Mouse (Mus musculus): ENCODE measurements around the gene Hoxa1.

Hoxa1 gene

GRCm38 (mm10) chr6:52189909-52190308 lies 31.8 kb upstream of the Hoxa1 start:
- DNase-seq (ENCODE audit: low spot score) = no peak

DNA sequence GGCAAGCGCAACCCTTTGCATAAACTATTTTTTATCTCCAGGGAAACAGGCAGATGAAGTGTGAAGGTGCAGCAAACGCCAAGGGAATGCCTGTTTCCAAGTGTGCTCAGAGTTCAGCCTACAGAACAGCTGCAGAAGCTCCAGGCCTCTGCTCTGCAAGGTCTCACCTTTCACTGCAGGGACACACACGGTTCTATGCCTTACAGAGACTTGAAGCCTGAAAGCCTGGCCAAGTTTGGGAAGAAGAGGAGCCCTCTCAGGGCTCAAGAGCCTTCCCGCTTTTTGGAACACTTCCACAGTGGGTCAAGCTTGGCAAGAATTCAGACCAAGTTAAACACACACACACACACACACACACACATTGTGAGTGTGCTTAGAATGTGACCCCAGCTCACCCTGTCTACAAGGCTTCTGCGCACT lies 31.1 kb upstream of the Hoxa1 start:
- DNase-seq (ENCODE audit: low spot score) = no peak

DNA sequence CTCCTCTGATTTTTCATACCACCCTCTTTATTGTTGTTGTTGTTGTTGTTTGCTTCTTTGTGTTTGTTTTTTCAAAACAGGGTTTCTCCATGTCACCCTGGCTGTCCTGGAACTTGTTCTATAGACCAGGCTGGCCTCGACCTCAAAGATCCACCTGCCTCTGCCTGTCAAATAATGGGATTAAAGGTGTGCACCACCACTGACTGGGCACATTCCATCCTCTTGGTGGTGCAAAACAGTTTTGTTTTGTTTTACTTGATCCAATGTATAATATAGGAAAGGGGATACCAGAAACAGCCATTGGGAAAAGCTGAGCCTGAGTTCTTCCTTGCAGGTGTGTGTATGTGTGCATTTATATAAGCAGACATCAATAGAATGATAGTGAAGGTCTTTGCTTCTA lies 28.4 kb upstream of the Hoxa1 start:
- no peak for DNase-seq (ENCODE audit: low spot score)

DNA sequence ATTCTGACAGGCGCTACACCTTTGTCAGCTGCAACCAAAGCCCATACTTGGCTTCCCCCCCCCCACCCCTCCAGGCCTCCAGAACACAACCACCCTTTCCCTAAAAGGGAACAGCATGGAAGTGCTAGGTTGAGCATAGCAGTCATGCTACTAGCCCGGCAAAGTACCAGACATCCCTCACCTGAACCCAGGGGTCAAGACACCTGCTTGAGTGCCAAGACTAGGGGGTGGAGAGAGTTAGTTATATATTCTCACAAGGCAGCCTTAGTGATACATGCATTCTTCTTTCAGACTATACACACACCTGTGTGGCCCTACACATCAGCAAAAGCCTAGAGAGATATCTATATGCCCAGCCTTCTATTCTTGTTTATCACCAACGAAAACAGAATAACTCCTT lies 27.7 kb upstream of the Hoxa1 start:
- no peak for DNase-seq (ENCODE audit: low spot score)

- DNase-seq (ENCODE audit: low spot score) = no peak
Measured at GRCm38 (mm10) chr6:52185222-52185621, 27.1 kb upstream of the Hoxa1 start.

GRCm38 (mm10) chr6:52184668-52185067 lies 26.6 kb upstream of the Hoxa1 start:
- no peak for DNase-seq (ENCODE audit: low spot score)

- DNase-seq (ENCODE audit: low spot score) = no peak
Measured at GRCm38 (mm10) chr6:52183311-52184080, 25.4 kb upstream of the Hoxa1 start.

DNA sequence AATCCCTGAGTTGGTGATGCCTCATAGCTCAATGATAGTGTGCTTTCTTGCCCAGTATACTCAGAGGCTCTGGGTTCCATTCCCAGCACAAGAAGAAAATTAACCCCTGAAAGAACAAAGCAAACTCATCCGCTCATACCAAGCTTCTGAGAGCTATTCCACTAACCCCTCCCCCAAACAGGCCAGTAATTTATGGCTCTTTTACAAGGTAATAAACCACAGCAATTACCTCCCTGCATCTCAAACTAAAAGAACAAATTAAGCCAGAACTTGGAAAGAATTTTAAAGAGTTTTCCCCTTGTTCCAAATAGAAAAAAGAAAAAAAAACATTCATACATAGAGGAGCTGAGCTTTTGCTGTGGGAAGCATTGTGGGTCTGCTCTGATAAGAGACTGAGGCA lies 24.7 kb upstream of the Hoxa1 start:
- no peak for DNase-seq (ENCODE audit: low spot score)

- DNase-seq (ENCODE audit: low spot score) = no peak
Measured at GRCm38 (mm10) chr6:52182030-52182429, 23.9 kb upstream of the Hoxa1 start.

GRCm38 (mm10) chr6:52180726-52181125 lies 22.6 kb upstream of the Hoxa1 start:
- no peak for DNase-seq (ENCODE audit: low spot score)

DNA sequence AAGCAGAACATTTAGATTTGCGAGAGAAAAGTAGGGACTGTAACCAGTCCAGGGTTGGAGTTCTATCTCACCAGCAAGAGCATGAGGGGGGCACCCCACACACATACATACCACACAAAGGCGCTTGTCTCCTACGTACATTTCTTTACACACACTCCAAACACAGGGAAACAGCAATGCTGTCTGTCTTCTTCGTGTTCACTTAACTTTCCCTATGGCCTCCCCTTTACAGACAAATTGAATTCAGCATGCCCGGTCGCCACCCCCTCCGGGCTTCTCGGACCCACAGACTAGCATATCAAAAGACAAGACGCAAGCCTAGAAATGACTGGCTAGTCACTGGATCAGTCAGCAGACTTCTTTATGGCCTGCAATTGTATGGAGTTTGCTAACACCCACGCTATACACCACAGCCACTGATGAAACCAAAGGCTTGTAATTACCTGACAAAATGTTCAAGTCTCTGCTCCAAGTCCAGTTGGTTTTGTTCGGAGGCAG lies 22.1 kb upstream of the Hoxa1 start:
- no peak for DNase-seq (ENCODE audit: low spot score)

DNA sequence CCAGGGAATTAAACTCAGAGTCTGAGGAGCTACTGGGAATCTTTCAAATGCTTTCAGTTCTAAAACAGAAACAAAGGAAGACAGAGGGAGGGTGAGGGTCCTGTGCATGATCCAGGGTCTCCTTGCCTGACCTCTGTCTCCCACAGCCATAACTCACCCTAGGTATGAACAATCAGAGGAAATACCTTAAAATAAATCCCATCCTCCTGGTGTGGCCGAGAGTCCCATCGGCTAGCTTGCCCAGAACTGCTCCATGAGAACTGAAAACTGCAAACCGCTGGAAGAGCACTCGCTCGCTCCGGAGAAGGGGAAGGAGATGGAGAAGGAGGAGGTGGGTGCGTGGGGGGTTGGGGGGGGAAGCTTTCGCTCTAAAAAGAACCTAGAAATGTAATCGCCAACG lies 21.6 kb upstream of the Hoxa1 start:
- DNase-seq (ENCODE audit: low spot score) = no peak

- DNase-seq (ENCODE audit: low spot score) = no peak
Measured at GRCm38 (mm10) chr6:52178918-52179665, 21.0 kb upstream of the Hoxa1 start.

GRCm38 (mm10) chr6:52177806-52178205 lies 19.7 kb upstream of the Hoxa1 start:
- DNase-seq (ENCODE audit: low spot score) = no peak

GRCm38 (mm10) chr6:52177061-52177735 lies 19.1 kb upstream of the Hoxa1 start, which contains the start of gene 5730596B20Rik:
TSS of gene 5730596B20Rik (plus strand) at chr6:52177498.
- no peak for DNase-seq (ENCODE audit: low spot score)

DNA sequence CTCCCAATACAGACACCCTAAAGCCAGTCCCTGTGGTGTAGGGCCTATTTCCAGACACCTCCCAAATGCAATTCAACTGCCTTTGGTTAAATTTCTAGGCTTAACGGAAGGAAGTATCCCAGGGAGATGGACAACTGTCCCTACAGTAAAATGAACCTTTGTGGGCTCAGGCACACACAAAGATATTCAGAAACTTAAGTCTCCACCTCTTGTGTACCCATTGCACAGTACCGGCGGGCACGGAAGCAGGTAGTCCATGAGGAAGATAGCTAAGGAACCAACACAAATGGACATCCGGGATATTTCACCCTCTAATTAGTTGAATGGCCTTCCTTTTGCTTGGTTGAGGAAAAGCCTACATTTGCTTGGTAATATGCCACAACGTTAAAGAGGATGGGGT lies 18.3 kb upstream of the Hoxa1 start:
- DNase-seq (ENCODE audit: low spot score) = no peak

DNA sequence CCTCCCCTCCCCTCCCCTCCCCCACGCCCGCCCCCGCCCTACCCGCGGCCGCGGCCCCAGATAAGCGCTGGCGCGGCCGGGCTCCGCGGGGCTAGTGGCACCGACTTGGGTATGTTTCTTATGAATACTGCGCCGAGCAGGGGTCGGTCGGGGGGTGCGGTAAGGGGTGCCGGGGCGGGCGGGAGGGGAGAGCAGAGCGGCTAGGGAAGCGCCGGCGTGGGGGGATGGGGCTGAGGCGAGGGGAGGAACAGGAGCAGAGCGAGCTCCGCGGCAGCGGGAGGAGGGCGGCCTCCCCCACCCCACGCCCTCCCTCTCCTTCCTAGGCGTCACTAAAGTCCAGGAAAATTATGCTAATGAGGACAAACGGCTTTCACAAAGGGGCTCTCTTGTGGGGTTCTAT lies 17.7 kb upstream of the Hoxa1 start:
- no peak for DNase-seq (ENCODE audit: low spot score)

GRCm38 (mm10) chr6:52174968-52175751 lies 17.0 kb upstream of the Hoxa1 start:
- DNase-seq (ENCODE audit: low spot score) = no peak

DNA sequence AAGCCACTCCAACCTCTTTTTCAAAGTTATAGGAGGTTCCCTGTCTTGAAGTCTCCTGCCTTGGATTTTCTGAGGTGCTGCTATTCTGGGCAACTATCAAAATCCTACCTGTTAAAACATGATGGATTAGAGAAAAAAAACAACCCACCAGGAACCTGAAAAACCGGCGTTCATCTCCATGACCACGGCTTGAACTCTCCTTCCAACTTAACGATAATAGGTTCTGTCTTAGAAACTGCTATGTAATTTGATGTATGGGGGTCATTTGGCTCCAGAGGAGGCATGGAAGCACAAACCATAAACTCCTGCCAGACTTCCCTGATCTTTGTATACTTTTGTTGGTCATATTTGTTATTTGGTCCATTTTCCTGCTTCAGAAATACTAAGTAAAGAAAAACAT lies 15.5 kb upstream of the Hoxa1 start:
- no peak for DNase-seq (ENCODE audit: low spot score)

DNA sequence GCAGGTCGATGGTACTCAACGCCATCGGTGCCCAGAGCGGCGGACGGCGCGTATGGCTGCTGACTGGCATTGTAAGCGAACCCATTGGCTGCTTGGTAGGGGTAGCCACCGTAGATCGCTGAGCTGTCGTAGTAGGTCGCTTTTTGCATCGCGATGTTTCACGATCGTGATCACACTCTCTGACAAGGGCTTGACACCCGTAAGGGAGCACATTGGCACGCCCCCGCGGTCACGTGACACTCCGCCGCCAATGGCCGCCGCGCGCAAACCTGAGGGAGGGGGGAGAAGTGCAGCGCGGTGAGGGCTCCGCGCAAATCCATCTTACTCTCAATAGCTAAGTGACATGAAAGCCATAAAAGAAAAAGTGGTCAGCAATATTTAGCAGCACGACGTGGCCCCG lies 14.4 kb upstream of the Hoxa1 start:
- DNase-seq (ENCODE audit: low spot score) = no peak

- no peak for DNase-seq (ENCODE audit: low spot score)
Measured at GRCm38 (mm10) chr6:52171938-52172337, 13.8 kb upstream of the Hoxa1 start.

DNA sequence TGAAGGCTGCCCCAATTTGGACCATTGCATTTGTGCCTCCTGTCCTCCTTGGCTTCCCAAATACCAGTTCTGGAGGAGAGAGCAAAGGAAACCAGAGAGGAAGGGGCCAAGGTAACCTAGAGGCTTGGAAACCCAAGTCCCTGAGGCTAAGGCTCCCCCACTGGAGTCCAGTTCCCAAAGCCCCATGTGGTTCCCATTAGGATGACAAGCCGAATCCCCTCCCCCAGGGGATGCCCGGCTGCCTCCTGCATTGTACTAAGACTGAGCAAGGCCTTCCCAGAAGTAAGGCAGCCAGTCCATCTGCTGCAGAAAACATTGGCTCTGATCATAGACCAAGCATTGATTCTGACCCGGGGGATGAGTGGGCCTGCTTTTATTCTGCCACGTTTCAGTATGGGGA lies 13.2 kb upstream of the Hoxa1 start:
- no peak for DNase-seq (ENCODE audit: low spot score)

Data from left cerebral cortex, adult 11 months (tissue).